Mouse (Mus musculus) heart, embryonic 11.5 days (tissue): Measurements from ENCODE around the gene Ugt1a9. TPM values are rescaled to one million over a fixed set of nuclear protein-coding genes. Genes with fewer than 3 reads are reported as not detected.
"Not testable (repeated sequence)": the region's sequence is repeated elsewhere in the genome, so short reads cannot be mapped to it uniquely, and the experiment has no call there.

Experiments used
- ATAC-seq: fragments of 200-750 bp; cut with Nextera tagmentation; replicated peaks from 2 replicates; pipeline ENCODE4 v1.8.0; 2017; ENCODE audit warnings: moderate library complexity; ENCODE audit not compliant: insufficient number of reproducible peaks, low FRiP score, low TSS enrichment
- H3K27ac ChIP-seq: fragments of 300-500 bp; sonication (generic); 2 replicates; pipeline ENCODE4 v1.5.1; 2014; ENCODE audit warnings: mild to moderate bottlenecking, low read depth, low read length
- H3K27me3 ChIP-seq: fragments of 300-500 bp; sonication (generic); 2 replicates; pipeline ENCODE4 v1.6.1; 2014; ENCODE audit warnings: mild to moderate bottlenecking, low read length, mixed read lengths; ENCODE audit not compliant: control insufficient read depth, insufficient read depth
- H3K36me3 ChIP-seq: fragments of 300-500 bp; sonication (generic); 2 replicates; pipeline ENCODE4 v1.6.1; 2014; ENCODE audit warnings: mild to moderate bottlenecking, low read length, moderate library complexity, mixed read lengths; ENCODE audit not compliant: control insufficient read depth, insufficient read depth
- H3K4me1 ChIP-seq: fragments of 300-500 bp; sonication (generic); 2 replicates; pipeline ENCODE4 v1.6.1; 2014; ENCODE audit warnings: low read length; ENCODE audit not compliant: control insufficient read depth, insufficient read depth
- H3K4me2 ChIP-seq: fragments of 300-500 bp; sonication (generic); 2 replicates; pipeline ENCODE4 v1.6.1; 2014; ENCODE audit warnings: mild to moderate bottlenecking, moderate library complexity
- H3K4me3 ChIP-seq: fragments of 300-500 bp; sonication (generic); 2 replicates; pipeline ENCODE4 v1.5.1; 2014; ENCODE audit warnings: low read depth, low read length
- H3K9ac ChIP-seq: fragments of 300-500 bp; sonication (generic); 2 replicates; pipeline ENCODE4 v1.6.1; 2014; ENCODE audit warnings: mild to moderate bottlenecking, low read depth, low read length, moderate library complexity
- H3K9me3 ChIP-seq: fragments of 300-500 bp; sonication (generic); replicated peaks from 2 replicates; pipeline ENCODE4 v1.6.1; 2016; ENCODE audit warnings: low read length; ENCODE audit not compliant: control insufficient read depth
- WGBS: fragments of 180-500 bp; shearing (Covaris S2); extraction: QIAGEN DNeasy Blood & Tissue Kit; methylation state at CpG from one replicate; pipeline ENCODE4 v1.1.7; 2014; ENCODE audit not compliant: insufficient replicate concordance; 5-methylcytosine and 5-hydroxymethylcytosine counted together
- polyA plus RNA-seq: library from polyadenylated mRNA; unstranded; fragments of >200 nt; fragmentation: Nextera tagmentation; extraction: Ambion mirVana; gene quantifications from 2 replicates; pipeline ENCODE4 v1.2.1, GENCODE M21; 2014

Gene Ugt1a9
- polyA plus RNA-seq, 1 experiment from 2014 or later = not detected

DNA sequence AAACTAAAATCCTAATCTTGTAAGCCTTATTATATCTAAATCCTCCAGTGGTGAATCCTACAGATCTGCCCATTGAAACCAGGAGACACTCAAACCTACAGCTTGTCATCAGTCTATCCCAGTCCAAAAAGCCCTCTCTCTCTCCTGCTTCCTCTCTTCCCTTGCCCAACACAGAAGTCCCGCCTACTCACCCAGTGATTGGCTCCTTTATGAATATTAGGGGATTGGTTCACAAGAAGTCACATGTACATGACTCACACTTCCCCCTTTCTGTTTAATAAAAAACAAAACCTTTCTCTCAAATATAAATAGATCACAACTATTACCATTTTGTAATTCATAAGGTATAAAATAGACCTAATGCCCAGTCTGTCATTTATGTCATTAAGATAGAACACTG lies 6.5 kb downstream of the Ugt1a9 start:
- ATAC-seq = no peak
- no peak overlapping the region for H3K9ac ChIP-seq
- H3K4me3 ChIP-seq = no peak overlapping the region
- WGBS = 79% methylated on average over 1 of the region's 1 CpGs
- H3K27me3 ChIP-seq = no peaks in the 10 kb centered on the region
- no peaks in the 10 kb centered on the region for H3K36me3 ChIP-seq
- H3K9me3 ChIP-seq = no peaks in the 10 kb centered on the region
- H3K4me2 ChIP-seq = no peak overlapping the region
- no peaks in the 10 kb centered on the region for H3K4me1 ChIP-seq
- H3K27ac ChIP-seq = no peak overlapping the region

DNA sequence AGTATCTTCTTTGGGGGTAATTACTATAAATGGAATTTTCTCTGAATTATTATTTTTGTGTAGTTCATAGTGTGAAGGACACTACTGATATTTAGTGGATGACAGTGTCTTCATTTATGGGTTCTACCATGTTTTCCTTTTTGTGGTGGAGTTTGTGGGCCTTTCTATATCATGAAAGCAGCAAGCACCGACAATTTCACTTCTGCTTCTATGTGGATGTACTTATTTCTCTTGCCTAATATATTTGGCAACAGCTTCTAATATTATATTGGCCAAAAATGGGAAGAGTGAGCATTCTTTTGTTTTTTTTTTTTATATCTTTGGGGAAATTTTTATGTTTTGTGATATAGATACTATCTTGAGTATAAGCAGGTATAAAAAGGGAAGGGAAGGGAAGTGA lies 11.1 kb downstream of the Ugt1a9 start:
- no peaks in the 10 kb centered on the region for H3K27me3 ChIP-seq
- WGBS = 86% methylated on average over 1 of the region's 1 CpGs
- H3K9ac ChIP-seq = no peak overlapping the region
- H3K27ac ChIP-seq = no peak overlapping the region
- ATAC-seq = no peak
- no peak overlapping the region for H3K4me3 ChIP-seq
- no peak overlapping the region for H3K4me2 ChIP-seq
- no peaks in the 10 kb centered on the region for H3K9me3 ChIP-seq
- H3K4me1 ChIP-seq = no peaks in the 10 kb centered on the region
- H3K36me3 ChIP-seq = no peaks in the 10 kb centered on the region

DNA sequence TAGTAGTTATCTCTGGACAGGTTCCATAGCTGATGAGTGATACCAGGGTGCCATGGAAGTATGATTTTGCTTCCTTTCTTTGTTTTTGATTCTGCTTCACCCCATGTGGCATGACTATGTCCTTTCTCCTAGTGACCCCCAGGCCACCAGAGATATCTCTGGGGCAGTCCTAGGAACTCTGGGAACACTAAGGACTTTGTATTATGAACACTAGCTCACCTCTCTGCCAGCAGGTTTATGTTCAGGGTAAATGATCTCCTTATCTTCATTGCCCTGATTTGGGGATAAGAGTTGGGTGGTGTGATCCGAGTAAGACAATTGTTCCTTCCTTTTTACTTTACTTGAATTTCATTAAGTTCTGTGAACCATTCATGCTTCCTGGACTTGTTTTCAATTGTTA lies 15.5 kb downstream of the Ugt1a9 start:
- Histone ChIP-seq H3K4me2 (no peak overlapping the region), H3K27ac (no peak overlapping the region), H3K27me3 (no peaks in the 10 kb centered on the region), H3K9ac (no peak overlapping the region), H3K4me3 (no peak overlapping the region), H3K36me3 (no peaks in the 10 kb centered on the region), H3K9me3 (no peaks in the 10 kb centered on the region), H3K4me1 (no peaks in the 10 kb centered on the region)
- 36% methylated on average over 1 of the region's 1 CpGs for WGBS
- no peak for ATAC-seq

DNA sequence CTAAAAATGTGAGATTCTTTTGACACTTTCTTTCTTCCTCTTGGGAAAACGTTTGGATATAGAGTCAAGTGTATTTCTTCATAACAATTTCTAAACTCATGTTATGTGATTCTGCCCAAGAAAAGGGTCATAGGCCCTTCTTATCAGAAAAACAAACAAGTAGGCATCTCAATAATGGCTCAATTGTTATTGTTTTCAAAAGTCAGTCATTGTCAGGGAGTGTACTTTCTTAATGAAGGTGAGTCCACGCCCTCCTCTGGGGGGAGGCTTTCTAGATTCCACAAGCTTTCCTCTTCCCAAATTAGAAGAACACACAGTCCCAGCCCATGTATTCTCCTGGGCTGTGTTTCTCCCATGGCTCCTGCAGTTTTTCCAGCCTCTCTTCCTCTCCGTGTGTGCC lies 16.9 kb downstream of the Ugt1a9 start, which contains the start of gene Ugt1a8:
Gene Ugt1a8 (plus strand): TSS at position 301 of the 400 bp plus-strand sequence.
- no peak within 1 kb of the TSS for H3K27ac ChIP-seq
- no peaks in the 10 kb centered on the region for H3K4me1 ChIP-seq
- no peak within 1 kb of the TSS for H3K4me3 ChIP-seq
- H3K27me3 ChIP-seq = no peaks in the 10 kb centered on the region
- H3K36me3 ChIP-seq = no peaks in the 10 kb centered on the region
- no peak for ATAC-seq
- WGBS = 55% methylated on average over 3 of the region's 3 CpGs
- H3K4me2 ChIP-seq = no peak within 1 kb of the TSS
- no peaks in the 10 kb centered on the region for H3K9me3 ChIP-seq
- no peak within 1 kb of the TSS for H3K9ac ChIP-seq

DNA sequence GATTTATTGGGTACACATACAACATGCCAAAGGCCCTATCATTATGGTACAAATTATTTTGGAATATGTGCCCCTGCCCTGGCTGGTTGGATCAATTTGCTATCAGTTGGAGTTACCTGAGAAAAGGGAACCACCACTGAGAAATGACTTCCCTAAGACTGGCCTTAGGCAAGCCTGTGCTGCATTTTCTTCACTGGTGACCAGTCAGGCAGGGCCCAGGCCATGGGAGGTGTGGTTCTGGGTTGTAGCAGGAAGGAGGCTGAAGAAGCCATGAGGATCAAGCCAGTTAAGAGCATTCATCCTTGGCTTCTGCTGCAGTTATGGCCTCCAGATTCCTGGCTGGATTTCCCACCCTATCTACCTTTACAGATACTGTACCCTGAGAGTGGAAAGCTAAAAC lies 21.7 kb downstream of the Ugt1a9 start:
- H3K36me3 ChIP-seq = no peaks in the 10 kb centered on the region
- H3K4me1 ChIP-seq = no peaks in the 10 kb centered on the region
- H3K4me2 ChIP-seq = no peak overlapping the region
- H3K9me3 ChIP-seq = no peaks in the 10 kb centered on the region
- no peak overlapping the region for H3K27ac ChIP-seq
- H3K9ac ChIP-seq = no peak overlapping the region
- ATAC-seq = no peak
- H3K27me3 ChIP-seq = no peaks in the 10 kb centered on the region
- H3K4me3 ChIP-seq = no peak overlapping the region

DNA sequence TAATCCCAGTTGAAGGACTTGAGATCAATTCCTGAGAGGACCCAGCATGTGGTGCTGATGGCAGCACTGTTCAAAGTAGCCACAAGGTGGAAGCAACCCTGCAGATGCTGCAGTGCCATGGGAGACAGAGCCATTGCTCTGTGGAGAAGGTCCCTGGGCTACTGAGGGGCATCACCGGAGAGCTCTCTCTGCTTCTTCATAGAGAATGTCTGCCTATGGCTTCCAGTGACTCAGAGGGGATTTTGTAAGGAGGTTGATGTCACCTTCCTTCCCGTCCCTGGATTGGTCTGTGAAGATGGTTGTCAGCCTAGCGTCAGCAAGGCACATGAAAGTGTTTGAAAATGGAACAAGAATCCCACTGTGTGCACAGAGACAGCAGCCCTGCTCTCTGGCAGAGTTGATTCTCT lies 23.7 kb downstream of the Ugt1a9 start:
- WGBS = 57% methylated on average over 3 of the region's 3 CpGs
- H3K4me2 ChIP-seq, ATAC-seq, H3K4me3 ChIP-seq, H3K9me3 ChIP-seq, H3K27ac ChIP-seq, H3K36me3 ChIP-seq, H3K9ac ChIP-seq, H3K4me1 ChIP-seq, H3K27me3 ChIP-seq: not testable (repeated sequence)

DNA sequence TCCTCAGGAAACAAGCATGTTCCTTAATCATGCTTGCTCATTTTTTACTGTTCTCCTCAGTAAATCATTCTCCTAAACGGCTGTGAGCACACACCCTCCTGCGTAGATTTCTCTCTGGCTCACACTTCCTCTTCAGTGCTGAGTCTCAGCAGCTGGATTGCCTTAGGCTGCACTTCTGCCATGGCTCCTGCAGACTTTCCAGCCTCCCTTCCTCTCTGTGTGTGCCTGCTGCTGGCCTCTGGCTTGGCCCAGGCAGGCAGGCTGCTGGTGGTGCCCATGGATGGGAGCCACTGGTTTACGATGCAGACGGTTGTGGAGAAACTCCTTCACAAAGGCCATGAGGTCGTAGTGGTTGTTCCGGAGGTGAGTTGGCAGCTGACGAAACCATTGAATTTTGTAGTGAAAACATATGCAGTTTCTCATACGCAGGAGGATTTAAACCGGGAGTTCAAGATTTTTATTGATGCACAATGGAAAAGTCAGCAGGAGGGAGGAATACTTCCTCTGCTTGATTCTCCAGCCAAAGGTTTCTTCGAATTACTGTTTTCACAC lies 24.4 kb downstream of the Ugt1a9 start, which contains the start of gene Ugt1a7c:
Gene Ugt1a7c (plus strand): TSS at position 122 of the 552 bp plus-strand sequence.
- Histone ChIP-seq H3K4me3 (no peak within 1 kb of the TSS), H3K27me3 (no peaks in the 10 kb centered on the region), H3K27ac (peak within 1 kb of the TSS; percentile 18; the same call in 1 of the 2 replicates), H3K4me1 (no peaks in the 10 kb centered on the region), H3K9ac (no peak within 1 kb of the TSS), H3K36me3 (no peaks in the 10 kb centered on the region), H3K4me2 (no peak within 1 kb of the TSS), H3K9me3 (no peaks in the 10 kb centered on the region)
- 60% methylated on average over 10 of the region's 10 CpGs for WGBS
- ATAC-seq = no peak

DNA sequence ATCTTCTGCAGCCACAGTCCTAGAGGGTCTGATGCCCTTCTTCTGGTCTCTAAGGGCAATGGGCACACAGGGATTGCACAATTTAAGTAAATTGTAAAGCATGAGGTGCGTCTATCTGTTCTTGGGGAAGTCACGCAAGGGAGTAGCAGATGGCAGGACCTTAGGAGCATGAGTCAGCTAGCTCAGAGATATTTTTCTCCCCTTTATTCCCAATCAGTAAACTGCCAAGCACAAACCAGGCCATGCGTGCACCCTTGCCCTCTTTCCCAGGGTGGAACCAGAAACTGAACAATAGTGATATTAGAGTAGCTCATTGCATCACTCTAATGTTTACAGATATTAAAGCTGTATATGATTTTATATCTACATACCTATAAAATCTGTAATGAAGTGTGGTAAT lies 27.9 kb downstream of the Ugt1a9 start:
- H3K36me3 ChIP-seq, H3K27ac ChIP-seq, H3K9me3 ChIP-seq, H3K4me3 ChIP-seq, ATAC-seq, H3K4me1 ChIP-seq, H3K4me2 ChIP-seq, H3K27me3 ChIP-seq, H3K9ac ChIP-seq: not testable (repeated sequence)
- WGBS = 78% methylated on average over 3 of the region's 3 CpGs

DNA sequence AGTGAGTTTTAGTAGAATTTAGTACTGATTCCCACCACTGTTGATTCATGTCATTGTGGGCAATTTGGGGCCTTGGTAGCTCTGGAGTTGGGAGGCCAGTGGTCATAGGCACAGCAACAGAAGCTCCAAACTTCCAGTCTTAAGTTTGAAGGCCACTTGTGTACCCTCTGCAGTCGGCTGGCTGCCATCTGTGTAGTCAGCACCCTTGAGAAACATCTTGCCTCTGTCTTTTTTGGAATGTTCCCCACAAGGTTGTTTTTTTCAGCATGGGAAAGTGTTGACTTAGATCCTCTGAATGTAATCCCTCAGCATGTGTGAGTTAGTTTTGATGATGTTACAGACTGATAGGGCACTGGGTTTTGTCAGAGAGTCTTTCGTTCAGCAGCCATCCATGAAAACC lies 29.1 kb downstream of the Ugt1a9 start:
- H3K27me3 ChIP-seq, H3K4me3 ChIP-seq, H3K9ac ChIP-seq, H3K4me1 ChIP-seq, H3K9me3 ChIP-seq, H3K4me2 ChIP-seq, ATAC-seq, H3K27ac ChIP-seq, H3K36me3 ChIP-seq: not testable (repeated sequence)
- WGBS = 65% methylated on average over 2 of the region's 2 CpGs
